Mouse (Mus musculus): Measurements from ENCODE around the gene Cct8l1.

DNA sequence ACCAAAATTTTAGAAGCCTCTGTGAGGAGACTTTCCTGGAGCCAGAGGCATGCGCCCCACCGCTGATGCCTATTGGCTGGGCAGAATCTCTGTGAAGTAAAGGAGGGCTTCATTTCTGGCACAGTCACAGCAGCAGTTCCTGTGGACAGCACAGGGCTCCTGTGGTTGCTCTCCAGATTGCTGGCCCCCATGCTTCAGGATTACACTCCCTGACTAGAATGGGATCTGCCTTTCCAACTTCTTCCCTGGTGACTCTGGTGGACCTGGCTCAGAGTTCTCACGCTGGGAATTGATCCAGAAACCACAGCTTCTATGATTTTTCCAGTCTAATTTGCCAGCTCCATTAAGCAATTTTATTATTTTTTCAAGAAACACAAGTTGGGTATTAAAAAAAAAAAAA, 28.2 kb downstream of the Cct8l1 start:
- TF ChIP-seq MXI1 (IDR thresholded peaks at IDR 0.05; ENCODE audit: low read depth, low read length) (no peak), CTCF (conservative IDR thresholded peaks at IDR 0.05 in 1 of 2, IDR thresholded peaks at IDR 0.05 in 1 of 2; ENCODE audit: low read depth in 2 of 2, low read length in 2 of 2) (no peak), JUND (conservative IDR thresholded peaks at IDR 0.05; ENCODE audit: low read depth, low read length) (no peak)

Measured in CH12.LX (cell line).